Mouse (Mus musculus) lung, embryonic 16.5 days (tissue): ENCODE results near the gene Knop1. TPM values are rescaled to one million over a fixed set of nuclear protein-coding genes. Genes with fewer than 3 reads are reported as not detected.

Source experiments
- ATAC-seq: fragments of 200-750 bp; cut with Nextera tagmentation; 2 replicates; pipeline ENCODE4 v1.8.0; 2017; ENCODE audit warnings: low read depth, mild to moderate bottlenecking, moderate library complexity
- H3K27ac ChIP-seq: fragments of 300-500 bp; sonication (generic); 2 replicates; pipeline ENCODE4 v1.5.1; 2014; ENCODE audit warnings: mild to moderate bottlenecking, control low read depth, low read length
- H3K27me3 ChIP-seq: fragments of 300-500 bp; sonication (generic); 2 replicates; pipeline ENCODE4 v1.6.1; 2014; ENCODE audit warnings: low read depth, low read length, mixed read lengths; ENCODE audit not compliant: control insufficient read depth, insufficient read depth
- H3K36me3 ChIP-seq: fragments of 300-500 bp; sonication (generic); 2 replicates; pipeline ENCODE4 v1.6.1; 2014; ENCODE audit warnings: low read length; ENCODE audit not compliant: control insufficient read depth, insufficient read depth
- H3K4me1 ChIP-seq: fragments of 300-500 bp; sonication (generic); replicated peaks from 2 replicates; pipeline ENCODE4 v1.6.1; 2014; ENCODE audit warnings: low read length, mixed read lengths; ENCODE audit not compliant: control insufficient read depth, insufficient read depth
- H3K4me2 ChIP-seq: fragments of 300-500 bp; sonication (generic); 2 replicates; pipeline ENCODE4 v1.6.1; 2014; ENCODE audit warnings: low read depth, low read length, control low read depth
- H3K4me3 ChIP-seq: fragments of 300-500 bp; sonication (generic); 2 replicates; pipeline ENCODE4 v1.5.1; 2014; ENCODE audit warnings: mild to moderate bottlenecking, low read length, control low read depth
- H3K9ac ChIP-seq: fragments of 300-500 bp; sonication (generic); 2 replicates; pipeline ENCODE4 v1.6.1; 2014; ENCODE audit warnings: low read length, control low read depth
- H3K9me3 ChIP-seq: fragments of 300-500 bp; sonication (generic); 2 replicates; pipeline ENCODE4 v1.6.1; 2016; ENCODE audit warnings: low read length; ENCODE audit not compliant: control insufficient read depth
- WGBS: fragments of 180-500 bp; shearing (Covaris S2); extraction: QIAGEN DNeasy Blood & Tissue Kit; methylation state at CpG from one replicate; pipeline ENCODE4 v1.1.7; 2014; 5-methylcytosine and 5-hydroxymethylcytosine counted together
- polyA plus RNA-seq: library from polyadenylated mRNA; unstranded; fragments of >200 nt; fragmentation: Nextera tagmentation; extraction: Ambion mirVana; gene quantifications from 2 replicates; pipeline ENCODE4 v1.2.1, GENCODE M21; 2015

The Knop1 gene
- polyA plus RNA-seq, 1 experiment from 2014 or later = 84.7 TPM

- 87% methylated on average over 8 of the region's 8 CpGs for WGBS
- Histone ChIP-seq H3K27me3 (no peaks in the 10 kb centered on the region), H3K4me2 (no peak overlapping the region), H3K9me3 (no peaks in the 10 kb centered on the region), H3K4me1 (no peaks in the 10 kb centered on the region), H3K4me3 (no peak overlapping the region), H3K36me3 (peaks cover 14% of the 10 kb centered on the region), H3K9ac (no peak overlapping the region), H3K27ac (no peak overlapping the region)
- ATAC-seq = no peak
Observed at GRCm38 (mm10) chr7:118795779-118796178, 60.3 kb downstream of the Knop1 start.

GRCm38 (mm10) chr7:118793899-118794298, 62.2 kb downstream of the Knop1 start:
- no peak overlapping the region for H3K4me3 ChIP-seq
- H3K9me3 ChIP-seq = no peaks in the 10 kb centered on the region
- H3K27me3 ChIP-seq = no peaks in the 10 kb centered on the region
- peaks cover 13% of the 10 kb centered on the region for H3K36me3 ChIP-seq
- no peaks in the 10 kb centered on the region for H3K4me1 ChIP-seq
- no peak overlapping the region for H3K4me2 ChIP-seq
- WGBS = 79% methylated on average over 8 of the region's 8 CpGs
- ATAC-seq = no peak
- no peak overlapping the region for H3K9ac ChIP-seq
- no peak overlapping the region for H3K27ac ChIP-seq

Other genes with a start within 250 kb of the Knop1 start
- gene Gde1, start 150.5 kb downstream of the Knop1 start, polyA plus RNA-seq = 146 and 148 TPM in 2 replicates
- gene Ccp110, start 143.7 kb downstream of the Knop1 start, polyA plus RNA-seq = 20.1 and 22.8 TPM in 2 replicates
- gene Vps35l, start 116.0 kb downstream of the Knop1 start, polyA plus RNA-seq = 67.0 and 71.5 TPM in 2 replicates
- gene Iqck, start 502 bp downstream of the Knop1 start, polyA plus RNA-seq = 3.7 and 4.6 TPM in 2 replicates
- gene Gprc5b, start 139.0 kb upstream of the Knop1 start, polyA plus RNA-seq = 5.1 and 5.2 TPM in 2 replicates